Mouse (Mus musculus) lung, embryonic 14.5 days (tissue): Measurements from ENCODE around the gene Aif1l. TPM values are rescaled to one million over a fixed set of nuclear protein-coding genes. Genes with fewer than 3 reads are reported as not detected.

Experiments used
- ATAC-seq: fragments of 200-750 bp; cut with Nextera tagmentation; 2 replicates; pipeline ENCODE4 v1.8.0; 2017; ENCODE audit warnings: mild to moderate bottlenecking, moderate TSS enrichment, moderate library complexity; ENCODE audit not compliant: insufficient read depth
- DNase-seq: peaks from one replicate; pipeline ENCODE4 v3.0.0-alpha.2; 2015
- H3K27ac ChIP-seq: fragments of 300-500 bp; sonication (generic); 2 replicates; pipeline ENCODE4 v1.5.1; 2014; ENCODE audit warnings: low read depth, mild to moderate bottlenecking, moderate library complexity
- H3K27me3 ChIP-seq: fragments of 300-500 bp; sonication (generic); 2 replicates; pipeline ENCODE4 v1.6.1; 2014; ENCODE audit warnings: low read length, control low read depth; ENCODE audit not compliant: insufficient read depth
- H3K36me3 ChIP-seq: fragments of 300-500 bp; sonication (generic); 2 replicates; pipeline ENCODE4 v1.6.1; 2014; ENCODE audit warnings: control low read depth; ENCODE audit not compliant: insufficient read depth
- H3K4me1 ChIP-seq: fragments of 300-500 bp; sonication (generic); 2 replicates; pipeline ENCODE4 v1.6.1; 2014; ENCODE audit warnings: antibody characterized with exemption, control low read depth; ENCODE audit not compliant: insufficient read depth
- H3K4me2 ChIP-seq: fragments of 300-500 bp; sonication (generic); 2 replicates; pipeline ENCODE4 v1.6.1; 2014; ENCODE audit warnings: mild to moderate bottlenecking
- H3K4me3 ChIP-seq: fragments of 300-500 bp; sonication (generic); 2 replicates; pipeline ENCODE4 v1.5.1; 2014; ENCODE audit warnings: low read depth, low read length
- H3K9ac ChIP-seq: fragments of 300-500 bp; sonication (generic); 2 replicates; pipeline ENCODE4 v1.6.1; 2014
- H3K9me3 ChIP-seq: fragments of 300-500 bp; sonication (generic); 2 replicates; pipeline ENCODE4 v1.6.1; 2016; ENCODE audit warnings: low read depth, low read length, control low read depth
- CTCF ChIP-seq: IDR thresholded peaks from 2 replicates; pipeline ENCODE4 v1.5.1; 2016; ENCODE audit warnings: antibody characterized with exemption, low read depth
- WGBS: fragments of 180-500 bp; shearing (Covaris S2); extraction: QIAGEN DNeasy Blood & Tissue Kit; methylation state at CpG from one replicate; pipeline ENCODE4 v1.1.7; 2014; 5-methylcytosine and 5-hydroxymethylcytosine counted together
- polyA plus RNA-seq: library from polyadenylated mRNA; unstranded; fragments of >200 nt; fragmentation: Nextera tagmentation; extraction: Ambion mirVana; gene quantifications from 2 replicates; pipeline ENCODE4 v1.2.1, GENCODE M21; 2014

Aif1l gene
- polyA plus RNA-seq, 1 experiment from 2014 or later = 42.3 TPM

GRCm38 (mm10) chr2:31934551-31934950, 15.4 kb upstream of the Aif1l start:
- H3K4me2 ChIP-seq = no peak overlapping the region
- H3K4me3 ChIP-seq = no peak overlapping the region
- 44% methylated on average over 4 of the region's 4 CpGs for WGBS
- no peaks in the 10 kb centered on the region for H3K36me3 ChIP-seq
- H3K9ac ChIP-seq = no peak overlapping the region
- no peaks in the 10 kb centered on the region for H3K4me1 ChIP-seq
- H3K27ac ChIP-seq = no peak overlapping the region
- H3K9me3 ChIP-seq = no peaks in the 10 kb centered on the region
- no peak for DNase-seq
- no peaks in the 10 kb centered on the region for H3K27me3 ChIP-seq
- no peak for ATAC-seq
- TF ChIP-seq CTCF = no peak

GRCm38 (mm10) chr2:31935054-31935453, 14.9 kb upstream of the Aif1l start:
- Histone ChIP-seq H3K9me3 (no peaks in the 10 kb centered on the region), H3K4me3 (no peak overlapping the region), H3K27me3 (no peaks in the 10 kb centered on the region), H3K4me2 (no peak overlapping the region), H3K27ac (no peak overlapping the region), H3K9ac (no peak overlapping the region), H3K4me1 (no peaks in the 10 kb centered on the region), H3K36me3 (no peaks in the 10 kb centered on the region)
- 29% methylated on average over 4 of the region's 4 CpGs for WGBS
- no peak for TF ChIP-seq CTCF
- ATAC-seq (no peak), DNase-seq (no peak)

GRCm38 (mm10) chr2:31938298-31938697, 11.6 kb upstream of the Aif1l start:
- DNase-seq = no peak
- no peak for TF ChIP-seq CTCF
- WGBS = 59% methylated on average over 1 of the region's 1 CpGs
- H3K27ac ChIP-seq = no peak overlapping the region
- no peak for ATAC-seq
- no peaks in the 10 kb centered on the region for H3K4me1 ChIP-seq
- H3K9me3 ChIP-seq = no peaks in the 10 kb centered on the region
- H3K27me3 ChIP-seq = no peaks in the 10 kb centered on the region
- H3K36me3 ChIP-seq = no peaks in the 10 kb centered on the region
- no peak overlapping the region for H3K4me2 ChIP-seq
- H3K4me3 ChIP-seq = no peak overlapping the region
- no peak overlapping the region for H3K9ac ChIP-seq

GRCm38 (mm10) chr2:31943011-31943410, 6.9 kb upstream of the Aif1l start:
- WGBS = 70% methylated on average over 4 of the region's 4 CpGs
- no peak for TF ChIP-seq CTCF
- Histone ChIP-seq H3K27ac (no peak overlapping the region), H3K36me3 (no peaks in the 10 kb centered on the region), H3K27me3 (no peaks in the 10 kb centered on the region), H3K4me1 (no peaks in the 10 kb centered on the region), H3K9me3 (no peaks in the 10 kb centered on the region), H3K4me3 (no peak overlapping the region), H3K9ac (no peak overlapping the region), H3K4me2 (no peak overlapping the region)
- ATAC-seq (no peak), DNase-seq (no peak)

GRCm38 (mm10) chr2:31945580-31945979, 4.4 kb upstream of the Aif1l start:
- no peaks in the 10 kb centered on the region for H3K27me3 ChIP-seq
- WGBS = 67% methylated on average over 2 of the region's 2 CpGs
- ATAC-seq (no peak), DNase-seq (no peak)
- no peak overlapping the region for H3K4me2 ChIP-seq
- no peak overlapping the region for H3K4me3 ChIP-seq
- H3K27ac ChIP-seq = no peak overlapping the region
- TF ChIP-seq CTCF = no peak
- no peaks in the 10 kb centered on the region for H3K36me3 ChIP-seq
- no peaks in the 10 kb centered on the region for H3K4me1 ChIP-seq
- no peaks in the 10 kb centered on the region for H3K9me3 ChIP-seq
- H3K9ac ChIP-seq = no peak overlapping the region

GRCm38 (mm10) chr2:31948392-31948791, 1.5 kb upstream of the Aif1l start:
- ATAC-seq = no peak
- no peaks in the 10 kb centered on the region for H3K9me3 ChIP-seq
- H3K27ac ChIP-seq = no peak overlapping the region
- no peak overlapping the region for H3K9ac ChIP-seq
- DNase-seq = no peak
- no peaks in the 10 kb centered on the region for H3K36me3 ChIP-seq
- no peak overlapping the region for H3K4me2 ChIP-seq
- no peak for TF ChIP-seq CTCF
- 64% methylated on average over 6 of the region's 6 CpGs for WGBS
- no peaks in the 10 kb centered on the region for H3K27me3 ChIP-seq
- H3K4me3 ChIP-seq = no peak overlapping the region
- peaks cover 3% of the 10 kb centered on the region; the same call in 1 of the 2 replicates for H3K4me1 ChIP-seq

- ATAC-seq = no peak
- DNase-seq = no peak
- Histone ChIP-seq H3K4me2 (no peak overlapping the region), H3K4me3 (no peak overlapping the region), H3K27ac (no peak overlapping the region), H3K36me3 (no peaks in the 10 kb centered on the region), H3K4me1 (peaks cover 3% of the 10 kb centered on the region; the same call in 1 of the 2 replicates), H3K9ac (no peak overlapping the region), H3K9me3 (no peaks in the 10 kb centered on the region), H3K27me3 (no peaks in the 10 kb centered on the region)
- no peak for TF ChIP-seq CTCF
- 70% methylated on average over 6 of the region's 6 CpGs for WGBS
Observed at GRCm38 (mm10) chr2:31948801-31949200, 1.1 kb upstream of the Aif1l start.

- Histone ChIP-seq H3K4me3 (peak overlapping the region; percentile 61), H3K36me3 (no peaks in the 10 kb centered on the region), H3K4me1 (peaks cover 3% of the 10 kb centered on the region; the same call in 1 of the 2 replicates), H3K9me3 (no peaks in the 10 kb centered on the region), H3K27me3 (no peaks in the 10 kb centered on the region), H3K9ac (peak overlapping the region; percentile 58), H3K27ac (no peak overlapping the region), H3K4me2 (peak overlapping the region; percentile 88)
- peak; percentile 21 for DNase-seq
- no peak for ATAC-seq
- 17% methylated on average over 9 of the region's 9 CpGs for WGBS
- TF ChIP-seq CTCF = no peak
Observed at GRCm38 (mm10) chr2:31950966-31951365, 1.0 kb downstream of the Aif1l start.
